In genomic region chr10:80828587-80828986, GRCm38 (mm10) we compare ENCODE assay signal across 8 mouse cellular contexts. TPM values are rescaled to one million over a fixed set of nuclear protein-coding genes. Genes with fewer than 3 reads are reported as not detected.
DNase-seq lines count a peak whose midpoint lies in the region; ATAC-seq lines count a peak whose summit lies in the region.
"Not testable (repeated sequence)": the region's sequence is repeated elsewhere in the genome, so short reads cannot be mapped to it uniquely, and the experiment has no call there.
"Had no signal": no experiment of that assay in that cellular context is flagged by ENCODE, and none has a peak within 500 bp of the region (broad histone marks: within the 10 kb centered on the region; RNA-seq: fewer than 3 reads in every experiment).

No protein-coding gene starts in this region.

- H3K36me3 ChIP-seq in embryonic facial prominence, embryonic 15.5 days: peaks cover 18% of the 10 kb centered on the region
- peaks cover 32% of the 10 kb centered on the region for H3K36me3 ChIP-seq in hindbrain, embryonic 13.5 days
- H3K36me3 ChIP-seq in kidney, embryonic 16.5 days (ENCODE audit: insufficient read depth, low read length): peaks cover 13% of the 10 kb centered on the region
- peaks cover 34% of the 10 kb centered on the region for H3K36me3 ChIP-seq in liver, embryonic 12.5 days
- H3K36me3 ChIP-seq in midbrain, embryonic 10.5 days: peaks cover 31% of the 10 kb centered on the region
- peaks cover 26% of the 10 kb centered on the region for H3K36me3 ChIP-seq in neural tube, embryonic 13.5 days

- not testable (repeated sequence) for H3K27me3 ChIP-seq in embryonic facial prominence, embryonic 15.5 days; hindbrain, embryonic 13.5 days; kidney, embryonic 16.5 days (ENCODE audit: insufficient read depth, low read length); midbrain, embryonic 10.5 days (ENCODE audit: low read depth, poor library complexity, severe bottlenecking); neural tube, embryonic 13.5 days
- H3K27me3 ChIP-seq in liver, embryonic 12.5 days (replicated peaks): peaks cover 19% of the 10 kb centered on the region

- peak; percentile 91 for DNase-seq in heart, adult 11 months
- DNase-seq in midbrain, embryonic 10.5 days (ENCODE audit: low spot score): not testable (repeated sequence)

- not testable (repeated sequence) for H3K9ac ChIP-seq in embryonic facial prominence, embryonic 15.5 days; kidney, embryonic 16.5 days (replicated peaks; ENCODE audit: low read length)
- H3K9ac ChIP-seq in hindbrain, embryonic 13.5 days: peak overlapping the region; percentile 92; the same call in 1 of the 2 replicates
- H3K9ac ChIP-seq in liver, embryonic 12.5 days: 0 out of 2 replicates have a peak overlapping the region, but pooled peaks have one; percentile 95
- H3K9ac ChIP-seq in neural tube, embryonic 13.5 days: 0 out of 2 replicates have a peak overlapping the region, but pooled peaks have one; percentile 93

- 87% methylated on average over 9 of the region's 9 CpGs for WGBS in embryonic facial prominence, embryonic 15.5 days
- WGBS in hindbrain, embryonic 13.5 days: 86% methylated on average over 9 of the region's 9 CpGs
- 72% methylated on average over 8 of the region's 9 CpGs for WGBS in kidney, embryonic 16.5 days
- 85% methylated on average over 9 of the region's 9 CpGs for WGBS in liver, embryonic 12.5 days (ENCODE audit: insufficient replicate concordance)
- 87% methylated on average over 9 of the region's 9 CpGs for WGBS in midbrain, embryonic 10.5 days
- 86% methylated on average over 9 of the region's 9 CpGs for WGBS in neural tube, embryonic 13.5 days

- H3K4me3 ChIP-seq in embryonic facial prominence, embryonic 15.5 days (replicated peaks): 0 out of 2 replicates have a peak overlapping the region, but pooled peaks have one; percentile 71
- H3K4me3 ChIP-seq in hindbrain, embryonic 13.5 days: peak overlapping the region; percentile 80
- peak overlapping the region; percentile 64; the same call in 1 of the 2 replicates for H3K4me3 ChIP-seq in kidney, embryonic 16.5 days (ENCODE audit: low read length)
- peak overlapping the region; percentile 84; the same call in 1 of the 2 replicates for H3K4me3 ChIP-seq in liver, embryonic 12.5 days
- H3K4me3 ChIP-seq in midbrain, embryonic 10.5 days: peak overlapping the region; percentile 93
- H3K4me3 ChIP-seq in neural tube, embryonic 13.5 days: peak overlapping the region; percentile 82

- H3K9me3 ChIP-seq in embryonic facial prominence, embryonic 15.5 days (replicated peaks); hindbrain, embryonic 13.5 days; kidney, embryonic 16.5 days (ENCODE audit: low read length); liver, embryonic 12.5 days (replicated peaks); midbrain, embryonic 10.5 days (replicated peaks); neural tube, embryonic 13.5 days: not testable (repeated sequence)

- peak overlapping the region; percentile 93; the same call in 1 of the 2 replicates for H3K4me2 ChIP-seq in embryonic facial prominence, embryonic 15.5 days (replicated peaks)
- peak overlapping the region; percentile 100 for H3K4me2 ChIP-seq in hindbrain, embryonic 13.5 days
- H3K4me2 ChIP-seq in kidney, embryonic 16.5 days (replicated peaks; ENCODE audit: low read depth, low read length): peak overlapping the region; percentile 94
- H3K4me2 ChIP-seq in liver, embryonic 12.5 days: peak overlapping the region; percentile 94
- H3K4me2 ChIP-seq in neural tube, embryonic 13.5 days: peak overlapping the region; percentile 100

- H3K27ac ChIP-seq in embryonic facial prominence, embryonic 15.5 days (replicated peaks); hindbrain, embryonic 13.5 days; kidney, embryonic 16.5 days (ENCODE audit: low read length); liver, embryonic 12.5 days; midbrain, embryonic 10.5 days (replicated peaks); neural tube, embryonic 13.5 days (replicated peaks): not testable (repeated sequence)

- H3K4me1 ChIP-seq in embryonic facial prominence, embryonic 15.5 days: peaks cover 37% of the 10 kb centered on the region
- peaks cover 40% of the 10 kb centered on the region for H3K4me1 ChIP-seq in hindbrain, embryonic 13.5 days (replicated peaks)
- peaks cover 38% of the 10 kb centered on the region for H3K4me1 ChIP-seq in kidney, embryonic 16.5 days (ENCODE audit: insufficient read depth, low read length)
- H3K4me1 ChIP-seq in liver, embryonic 12.5 days: peaks cover 63% of the 10 kb centered on the region
- peaks cover 66% of the 10 kb centered on the region for H3K4me1 ChIP-seq in midbrain, embryonic 10.5 days
- peaks cover 31% of the 10 kb centered on the region for H3K4me1 ChIP-seq in neural tube, embryonic 13.5 days (replicated peaks)

- not testable (repeated sequence) for ATAC-seq in embryonic facial prominence, embryonic 15.5 days (ENCODE audit: insufficient number of reproducible peaks, low FRiP score, low TSS enrichment, low read depth); hindbrain, embryonic 13.5 days (ENCODE audit: low FRiP score); kidney, embryonic 16.5 days (ENCODE audit: low FRiP score, low TSS enrichment); liver, embryonic 12.5 days; neural tube, embryonic 13.5 days (ENCODE audit: low read depth)

RNA-seq across cellular contexts. Expression of gene Oaz1, which starts 2.1 kb away (rescaled TPM):
- polyA plus RNA-seq in embryonic facial prominence, embryonic 15.5 days (2015; fragmentation: Nextera tagmentation; extraction: Ambion mirVana): 1,751 and 1,885 TPM in 2 replicates
- 1,227 and 1,240 TPM in 2 replicates for polyA plus RNA-seq in hindbrain, embryonic 13.5 days (2015; fragmentation: Nextera tagmentation; extraction: Ambion mirVana)
- polyA plus RNA-seq in kidney, embryonic 16.5 days (2015; fragmentation: Nextera tagmentation; extraction: Ambion mirVana): 1,744 and 2,086 TPM in 2 replicates
- 1,528 and 1,635 TPM in 2 replicates for polyA plus RNA-seq in liver, embryonic 12.5 days (2016; fragmentation: Nextera tagmentation; extraction: Ambion mirVana)
- 2,246 and 2,347 TPM in 2 replicates for polyA plus RNA-seq in midbrain, embryonic 10.5 days (2016; fragmentation: Nextera tagmentation; extraction: Ambion mirVana)
- 1,173 and 1,183 TPM in 2 replicates for polyA plus RNA-seq in neural tube, embryonic 13.5 days (2015; fragmentation: Nextera tagmentation; extraction: Ambion mirVana)

RNA-seq across cellular contexts. Expression of gene Lingo3, which starts 15.3 kb away (rescaled TPM):
- polyA plus RNA-seq in embryonic facial prominence, embryonic 15.5 days (2015; fragmentation: Nextera tagmentation; extraction: Ambion mirVana): 2.2 and 2.5 TPM in 2 replicates
- 3.4 and 3.5 TPM in 2 replicates for polyA plus RNA-seq in hindbrain, embryonic 13.5 days (2015; fragmentation: Nextera tagmentation; extraction: Ambion mirVana)
- 0.66 and 0.71 TPM in 2 replicates for polyA plus RNA-seq in kidney, embryonic 16.5 days (2015; fragmentation: Nextera tagmentation; extraction: Ambion mirVana)
- not detected in 2 replicates for polyA plus RNA-seq in liver, embryonic 12.5 days (2016; fragmentation: Nextera tagmentation; extraction: Ambion mirVana)
- polyA plus RNA-seq in midbrain, embryonic 10.5 days (2016; fragmentation: Nextera tagmentation; extraction: Ambion mirVana): 1.1 and 1.4 TPM in 2 replicates
- 2.3 and 3.2 TPM in 2 replicates for polyA plus RNA-seq in neural tube, embryonic 13.5 days (2015; fragmentation: Nextera tagmentation; extraction: Ambion mirVana)
- polyA plus RNA-seq: urinary bladder, adult 2 months had no signal

RNA-seq across cellular contexts. Expression of gene Jsrp1, which starts 15.3 kb away (rescaled TPM):
- polyA plus RNA-seq in embryonic facial prominence, embryonic 15.5 days (2015; fragmentation: Nextera tagmentation; extraction: Ambion mirVana): 10.0 and 13.8 TPM in 2 replicates
- polyA plus RNA-seq in hindbrain, embryonic 13.5 days (2015; fragmentation: Nextera tagmentation; extraction: Ambion mirVana): 0.56 and 0.95 TPM in 2 replicates
- polyA plus RNA-seq in kidney, embryonic 16.5 days (2015; fragmentation: Nextera tagmentation; extraction: Ambion mirVana): 4.5 and 4.6 TPM in 2 replicates
- polyA plus RNA-seq in liver, embryonic 12.5 days (2016; fragmentation: Nextera tagmentation; extraction: Ambion mirVana): 0.18 and 0.46 TPM in 2 replicates
- polyA plus RNA-seq in midbrain, embryonic 10.5 days (2016; fragmentation: Nextera tagmentation; extraction: Ambion mirVana): 0.44 and 0.71 TPM in 2 replicates
- polyA plus RNA-seq in neural tube, embryonic 13.5 days (2015; fragmentation: Nextera tagmentation; extraction: Ambion mirVana): 0.76 and 1.1 TPM in 2 replicates

RNA-seq across cellular contexts. Expression of gene Amh, which starts 23.5 kb away (rescaled TPM):
- 0.09 TPM in 1 of 2 replicates, not detected in the other for polyA plus RNA-seq in embryonic facial prominence, embryonic 15.5 days (2015; fragmentation: Nextera tagmentation; extraction: Ambion mirVana)
- 0.22 TPM in 1 of 2 replicates, not detected in the other for polyA plus RNA-seq in hindbrain, embryonic 13.5 days (2015; fragmentation: Nextera tagmentation; extraction: Ambion mirVana)
- polyA plus RNA-seq in kidney, embryonic 16.5 days (2015; fragmentation: Nextera tagmentation; extraction: Ambion mirVana): 0.70 TPM in 1 of 2 replicates, not detected in the other
- 0.07 TPM in 1 of 2 replicates, not detected in the other for polyA plus RNA-seq in liver, embryonic 12.5 days (2016; fragmentation: Nextera tagmentation; extraction: Ambion mirVana)
- 0.07 TPM in 1 of 2 replicates, not detected in the other for polyA plus RNA-seq in midbrain, embryonic 10.5 days (2016; fragmentation: Nextera tagmentation; extraction: Ambion mirVana)
- polyA plus RNA-seq in neural tube, embryonic 13.5 days (2015; fragmentation: Nextera tagmentation; extraction: Ambion mirVana): 0.11 TPM in 1 of 2 replicates, not detected in the other

RNA-seq across cellular contexts. Expression of gene Lsm7, which starts 26.4 kb away (rescaled TPM):
- 252 and 265 TPM in 2 replicates for polyA plus RNA-seq in embryonic facial prominence, embryonic 15.5 days (2015; fragmentation: Nextera tagmentation; extraction: Ambion mirVana)
- polyA plus RNA-seq in hindbrain, embryonic 13.5 days (2015; fragmentation: Nextera tagmentation; extraction: Ambion mirVana): 210 and 237 TPM in 2 replicates
- 248 and 262 TPM in 2 replicates for polyA plus RNA-seq in kidney, embryonic 16.5 days (2015; fragmentation: Nextera tagmentation; extraction: Ambion mirVana)
- 235 and 245 TPM in 2 replicates for polyA plus RNA-seq in liver, embryonic 12.5 days (2016; fragmentation: Nextera tagmentation; extraction: Ambion mirVana)
- 322 and 326 TPM in 2 replicates for polyA plus RNA-seq in midbrain, embryonic 10.5 days (2016; fragmentation: Nextera tagmentation; extraction: Ambion mirVana)
- 199 and 218 TPM in 2 replicates for polyA plus RNA-seq in neural tube, embryonic 13.5 days (2015; fragmentation: Nextera tagmentation; extraction: Ambion mirVana)
